Mouse (Mus musculus) kidney, embryonic 15.5 days (tissue): Measurements from ENCODE around the gene Lrrc66. TPM values are rescaled to one million over a fixed set of nuclear protein-coding genes. Genes with fewer than 3 reads are reported as not detected.
A peak's percentile ranks its signal among the peaks of the same experiment; 100 is the strongest.

ENCODE experiments used
- ATAC-seq: fragments of 200-750 bp; cut with Nextera tagmentation; replicated peaks from 2 replicates; pipeline ENCODE4 v1.8.0; 2017; ENCODE audit warnings: moderate TSS enrichment; ENCODE audit not compliant: low FRiP score
- H3K27ac ChIP-seq: fragments of 300-500 bp; sonication (generic); 2 replicates; pipeline ENCODE4 v1.5.1; 2015; ENCODE audit warnings: mild to moderate bottlenecking, inconsistent platforms
- H3K27me3 ChIP-seq: fragments of 300-500 bp; sonication (generic); 2 replicates; pipeline ENCODE4 v1.6.1; 2015; ENCODE audit warnings: inconsistent platforms
- H3K36me3 ChIP-seq: fragments of 300-500 bp; sonication (generic); 2 replicates; pipeline ENCODE4 v1.6.1; 2015; ENCODE audit warnings: inconsistent platforms
- H3K4me1 ChIP-seq: fragments of 300-500 bp; sonication (generic); 2 replicates; pipeline ENCODE4 v1.6.1; 2015; ENCODE audit warnings: inconsistent platforms
- H3K4me2 ChIP-seq: fragments of 300-500 bp; sonication (generic); 2 replicates; pipeline ENCODE4 v1.6.1; 2015; ENCODE audit warnings: moderate library complexity, mild to moderate bottlenecking, inconsistent platforms
- H3K4me3 ChIP-seq: fragments of 300-500 bp; sonication (generic); replicated peaks from 2 replicates; pipeline ENCODE4 v1.5.1; 2015; ENCODE audit warnings: mild to moderate bottlenecking, inconsistent platforms
- H3K9ac ChIP-seq: fragments of 300-500 bp; sonication (generic); 2 replicates; pipeline ENCODE4 v1.6.1; 2015; ENCODE audit warnings: mild to moderate bottlenecking, inconsistent platforms
- H3K9me3 ChIP-seq: fragments of 300-500 bp; sonication (generic); replicated peaks from 2 replicates; pipeline ENCODE4 v1.6.1; 2016; ENCODE audit warnings: inconsistent platforms
- WGBS: fragments of 180-500 bp; shearing (Covaris S2); methylation state at CpG from one replicate; pipeline ENCODE4 v1.1.7; 2015; ENCODE audit warnings: mixed read lengths; 5-methylcytosine and 5-hydroxymethylcytosine counted together
- polyA plus RNA-seq: library from polyadenylated mRNA; unstranded; fragments of >200 nt; fragmentation: Nextera tagmentation; extraction: Ambion mirVana; gene quantifications from 2 replicates; pipeline ENCODE4 v1.2.1, GENCODE M21; 2015

Lrrc66 gene
- polyA plus RNA-seq: 0.08 and 0.17 TPM in 2 replicates

GRCm38 (mm10) chr5:73632291-73632690 lies at the start of gene Lrrc66:
Gene Lrrc66, minus strand, starts transcription at chr5:73632526.
- Histone ChIP-seq H3K4me2 (no peak within 1 kb of the TSS), H3K36me3 (peaks cover 20% of the 10 kb centered on the region), H3K9me3 (0 out of 2 replicates have a peak, but pooled peaks cover 3% of the 10 kb centered on the region), H3K27ac (no peak within 1 kb of the TSS), H3K4me3 (no peak within 1 kb of the TSS), H3K9ac (no peak within 1 kb of the TSS), H3K4me1 (no peaks in the 10 kb centered on the region), H3K27me3 (no peaks in the 10 kb centered on the region)
- WGBS: 76% methylated on average over 8 of the region's 8 CpGs
- no peak for ATAC-seq

- Histone ChIP-seq H3K36me3 (no peaks in the 10 kb centered on the region), H3K27ac (no peak overlapping the region), H3K4me1 (no peaks in the 10 kb centered on the region), H3K4me2 (no peak overlapping the region), H3K4me3 (no peak overlapping the region), H3K9ac (no peak overlapping the region), H3K27me3 (no peaks in the 10 kb centered on the region), H3K9me3 (no peaks in the 10 kb centered on the region)
- ATAC-seq: no peak
- WGBS: 83% methylated on average over 13 of the region's 13 CpGs
Observed at GRCm38 (mm10) chr5:73676626-73677025, 44.3 kb upstream of the Lrrc66 start.

- ATAC-seq: no peak
- Histone ChIP-seq H3K9ac (no peak overlapping the region), H3K9me3 (no peaks in the 10 kb centered on the region), H3K4me3 (no peak overlapping the region), H3K27ac (no peak overlapping the region), H3K4me2 (no peak overlapping the region), H3K4me1 (no peaks in the 10 kb centered on the region), H3K36me3 (no peaks in the 10 kb centered on the region), H3K27me3 (no peaks in the 10 kb centered on the region)
- 75% methylated on average over 3 of the region's 3 CpGs for WGBS
Observed at GRCm38 (mm10) chr5:73675604-73676003, 43.3 kb upstream of the Lrrc66 start.

- ATAC-seq: 0 out of 2 replicates have a peak, but pooled peaks have one; percentile 46
- Histone ChIP-seq H3K4me1 (peaks cover 10% of the 10 kb centered on the region), H3K9ac (no peak overlapping the region), H3K36me3 (no peaks in the 10 kb centered on the region), H3K4me2 (peak overlapping the region; percentile 55), H3K27me3 (no peaks in the 10 kb centered on the region), H3K9me3 (no peaks in the 10 kb centered on the region), H3K4me3 (peak overlapping the region; percentile 18; the same call in 1 of the 2 replicates), H3K27ac (no peak overlapping the region)
- WGBS: 40% methylated on average over 26 of the region's 26 CpGs
Observed at GRCm38 (mm10) chr5:73669386-73669785, 37.1 kb upstream of the Lrrc66 start.

GRCm38 (mm10) chr5:73667877-73668276 lies 35.6 kb upstream of the Lrrc66 start:
- no peaks in the 10 kb centered on the region for H3K9me3 ChIP-seq
- H3K4me3 ChIP-seq: no peak overlapping the region
- whole genome bisulfite sequencing: 72% methylated on average over 2 of the region's 2 CpGs
- no peaks in the 10 kb centered on the region for H3K27me3 ChIP-seq
- no peak overlapping the region for H3K27ac ChIP-seq
- no peaks in the 10 kb centered on the region for H3K36me3 ChIP-seq
- peaks cover 10% of the 10 kb centered on the region for H3K4me1 ChIP-seq
- no peak for ATAC-seq
- no peak overlapping the region for H3K9ac ChIP-seq
- no peak overlapping the region for H3K4me2 ChIP-seq

GRCm38 (mm10) chr5:73666695-73667094 lies 34.4 kb upstream of the Lrrc66 start:
- Histone ChIP-seq H3K4me3 (no peak overlapping the region), H3K9me3 (no peaks in the 10 kb centered on the region), H3K9ac (no peak overlapping the region), H3K36me3 (no peaks in the 10 kb centered on the region), H3K4me2 (no peak overlapping the region), H3K27ac (no peak overlapping the region), H3K4me1 (peaks cover 10% of the 10 kb centered on the region), H3K27me3 (no peaks in the 10 kb centered on the region)
- ATAC-seq: no peak
- WGBS: 69% methylated on average over 2 of the region's 2 CpGs

- Histone ChIP-seq H3K9me3 (no peaks in the 10 kb centered on the region), H3K4me2 (peak overlapping the region; percentile 93), H3K4me1 (peaks cover 26% of the 10 kb centered on the region), H3K4me3 (peak overlapping the region; percentile 51), H3K27ac (no peak overlapping the region), H3K36me3 (no peaks in the 10 kb centered on the region), H3K27me3 (peaks cover 75% of the 10 kb centered on the region), H3K9ac (no peak overlapping the region)
- under 1% methylated on average over 4 of the region's 4 CpGs for WGBS
- ATAC-seq: no peak
Observed at GRCm38 (mm10) chr5:73651855-73652201, 19.5 kb upstream of the Lrrc66 start.

GRCm38 (mm10) chr5:73651061-73651854 lies 18.9 kb upstream of the Lrrc66 start, which contains the start of gene Spata18:
Gene Spata18, plus strand, starts transcription at chr5:73651379.
- under 1% methylated on average over 57 of the region's 57 CpGs for WGBS
- no peak within 1 kb of the TSS for H3K27ac ChIP-seq
- H3K4me1 ChIP-seq: peaks cover 30% of the 10 kb centered on the region
- H3K4me2 ChIP-seq: peak within 1 kb of the TSS; percentile 93
- no peaks in the 10 kb centered on the region for H3K9me3 ChIP-seq
- H3K4me3 ChIP-seq: peak within 1 kb of the TSS; percentile 51
- H3K36me3 ChIP-seq: no peaks in the 10 kb centered on the region
- H3K27me3 ChIP-seq: peaks cover 75% of the 10 kb centered on the region
- no peak for ATAC-seq
- peak within 1 kb of the TSS; percentile 40; the same call in 1 of the 2 replicates for H3K9ac ChIP-seq

- Histone ChIP-seq H3K4me2 (peak overlapping the region; percentile 93), H3K36me3 (no peaks in the 10 kb centered on the region), H3K9ac (no peak overlapping the region; the same call in 1 of the 2 replicates), H3K9me3 (no peaks in the 10 kb centered on the region), H3K4me1 (peaks cover 31% of the 10 kb centered on the region), H3K4me3 (peak overlapping the region; percentile 51), H3K27me3 (peaks cover 74% of the 10 kb centered on the region), H3K27ac (no peak overlapping the region)
- under 1% methylated on average over 15 of the region's 15 CpGs for WGBS
- no peak for ATAC-seq
Observed at GRCm38 (mm10) chr5:73650365-73650964, 18.1 kb upstream of the Lrrc66 start.

GRCm38 (mm10) chr5:73647261-73647900 lies 15.1 kb upstream of the Lrrc66 start, which contains the start of gene Sgcb:
Gene Sgcb, minus strand, starts transcription at chr5:73647790.
- Histone ChIP-seq H3K4me1 (peaks cover 31% of the 10 kb centered on the region), H3K4me3 (peak within 1 kb of the TSS; percentile 81), H3K9me3 (no peaks in the 10 kb centered on the region), H3K4me2 (peak within 1 kb of the TSS; percentile 84), H3K9ac (peak within 1 kb of the TSS; percentile 51), H3K27ac (peak within 1 kb of the TSS; percentile 52; the same call in 1 of the 2 replicates), H3K36me3 (no peaks in the 10 kb centered on the region), H3K27me3 (peaks cover 48% of the 10 kb centered on the region)
- peak; percentile 93 for ATAC-seq
- under 1% methylated on average over 59 of the region's 62 CpGs for WGBS

- no peak overlapping the region for H3K4me3 ChIP-seq
- peaks cover 20% of the 10 kb centered on the region for H3K36me3 ChIP-seq
- H3K9ac ChIP-seq: no peak overlapping the region
- H3K27ac ChIP-seq: no peak overlapping the region
- no peaks in the 10 kb centered on the region for H3K9me3 ChIP-seq
- no peaks in the 10 kb centered on the region for H3K27me3 ChIP-seq
- ATAC-seq: no peak
- no peak overlapping the region for H3K4me2 ChIP-seq
- H3K4me1 ChIP-seq: 0 out of 2 replicates have a peak, but pooled peaks cover 5% of the 10 kb centered on the region
- 85% methylated on average over 4 of the region's 4 CpGs for WGBS
Observed at GRCm38 (mm10) chr5:73642091-73642490, 9.8 kb upstream of the Lrrc66 start.

GRCm38 (mm10) chr5:73641058-73641457 lies 8.7 kb upstream of the Lrrc66 start:
- peaks cover 20% of the 10 kb centered on the region for H3K36me3 ChIP-seq
- H3K4me1 ChIP-seq: no peaks in the 10 kb centered on the region
- H3K27me3 ChIP-seq: no peaks in the 10 kb centered on the region
- ATAC-seq: no peak
- no peak overlapping the region for H3K4me2 ChIP-seq
- H3K9me3 ChIP-seq: no peaks in the 10 kb centered on the region
- no peak overlapping the region for H3K4me3 ChIP-seq
- no peak overlapping the region for H3K9ac ChIP-seq
- no peak overlapping the region for H3K27ac ChIP-seq
- 92% methylated on average over 3 of the region's 3 CpGs for WGBS
